Comparison of ENCODE assay signal across 23 mouse cellular contexts in genomic region chr17:86409485-86409884, GRCm38 (mm10).
"Had no signal": no experiment of that assay in that cellular context is flagged by ENCODE, and none has a peak within 500 bp of the region (broad histone marks: within the 10 kb centered on the region; RNA-seq: fewer than 3 reads in every experiment).

No protein-coding gene starts in this region.

- H3K4me2 ChIP-seq: heart, embryonic 11.5 days; heart, embryonic 13.5 days; heart, embryonic 15.5 days; hindbrain, embryonic 15.5 days; kidney, embryonic 15.5 days; limb, embryonic 13.5 days; limb, embryonic 15.5 days; liver, embryonic 12.5 days had no signal

- DNase-seq: gastrocnemius, postnatal 14 days; gastrocnemius, postnatal 36 days; heart, adult 18-20 months; heart, postnatal 14 days; heart, postnatal 36 days; kidney, adult 11 months; kidney, adult 2 months; kidney, adult 9 months; kidney, postnatal 4 days; layer of hippocampus, adult 9-11 months; left cerebral cortex, postnatal 4 days had no signal

- H3K9ac ChIP-seq: heart, embryonic 13.5 days; heart, embryonic 15.5 days; hindbrain, embryonic 15.5 days; kidney, embryonic 15.5 days; limb, embryonic 13.5 days; limb, embryonic 15.5 days; liver, embryonic 12.5 days; liver, embryonic 14.5 days had no signal

- H3K9me3 ChIP-seq: heart, embryonic 13.5 days; heart, embryonic 15.5 days; hindbrain, embryonic 15.5 days; kidney, embryonic 15.5 days; limb, embryonic 13.5 days; limb, embryonic 15.5 days; liver, embryonic 12.5 days had no signal

- H3K27ac ChIP-seq: heart, embryonic 13.5 days; heart, embryonic 15.5 days; hindbrain, embryonic 15.5 days; kidney, embryonic 15.5 days; kidney, postnatal 0 days; limb, embryonic 13.5 days; limb, embryonic 15.5 days; liver, embryonic 12.5 days; liver, embryonic 14.5 days had no signal

- H3K27me3 ChIP-seq: heart, embryonic 13.5 days; heart, embryonic 15.5 days; hindbrain, embryonic 15.5 days; kidney, embryonic 15.5 days; limb, embryonic 13.5 days; limb, embryonic 15.5 days; liver, embryonic 12.5 days had no signal

- H3K4me3 ChIP-seq: heart, embryonic 13.5 days; heart, embryonic 15.5 days; hindbrain, embryonic 15.5 days; kidney, embryonic 15.5 days; limb, embryonic 13.5 days; limb, embryonic 15.5 days; liver, embryonic 12.5 days had no signal

- H3K36me3 ChIP-seq: heart, embryonic 13.5 days; heart, embryonic 15.5 days; hindbrain, embryonic 15.5 days; kidney, embryonic 15.5 days; limb, embryonic 13.5 days; limb, embryonic 15.5 days; liver, embryonic 12.5 days had no signal

- ATAC-seq: hindbrain, postnatal 0 days; intestine, embryonic 16.5 days; liver, embryonic 12.5 days had no signal
